Mouse (Mus musculus) heart, adult 9 months (tissue): ENCODE measurements around the gene Tmem28.

Experiments
- DNase-seq, 2 experiments: peaks; one replicate each; pipeline ENCODE4 v3.0.0; 2022; ENCODE audit warnings: low spot score in 2 of 2

Gene Tmem28

DNA sequence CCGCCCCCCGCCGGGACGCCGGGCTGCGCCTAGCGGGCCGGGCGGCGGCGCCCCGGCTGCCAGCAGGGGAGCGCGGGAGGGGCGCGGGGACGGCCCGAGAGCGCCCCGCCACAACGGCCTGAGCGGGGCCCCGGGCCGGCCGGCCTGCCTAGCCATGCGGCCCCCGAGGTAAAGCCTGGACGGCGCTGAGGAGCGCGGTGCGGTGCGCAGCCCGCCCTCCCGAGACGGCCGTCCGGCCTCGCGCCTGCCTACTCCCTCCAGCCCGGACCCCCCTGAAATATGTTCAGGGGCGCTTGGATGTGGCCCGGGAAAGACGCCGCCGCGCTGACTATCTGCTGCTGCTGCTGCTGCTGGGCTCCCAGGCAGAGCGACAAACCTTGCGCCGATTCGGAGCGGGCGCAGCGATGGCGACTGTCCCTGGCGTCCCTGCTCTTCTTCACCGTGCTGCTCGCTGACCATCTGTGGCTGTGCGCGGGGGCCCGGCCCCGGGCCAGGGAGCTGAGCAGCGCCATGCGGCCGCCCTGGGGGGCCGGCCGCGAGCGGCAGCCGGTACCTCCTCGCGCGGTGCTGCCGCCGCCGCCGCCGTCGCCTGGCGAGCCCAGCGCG lies at the start of gene Tmem28:
Gene Tmem28 (plus strand): TSS at position 232 of the 606 bp plus-strand sequence.
- DNase-seq = no peak

DNA sequence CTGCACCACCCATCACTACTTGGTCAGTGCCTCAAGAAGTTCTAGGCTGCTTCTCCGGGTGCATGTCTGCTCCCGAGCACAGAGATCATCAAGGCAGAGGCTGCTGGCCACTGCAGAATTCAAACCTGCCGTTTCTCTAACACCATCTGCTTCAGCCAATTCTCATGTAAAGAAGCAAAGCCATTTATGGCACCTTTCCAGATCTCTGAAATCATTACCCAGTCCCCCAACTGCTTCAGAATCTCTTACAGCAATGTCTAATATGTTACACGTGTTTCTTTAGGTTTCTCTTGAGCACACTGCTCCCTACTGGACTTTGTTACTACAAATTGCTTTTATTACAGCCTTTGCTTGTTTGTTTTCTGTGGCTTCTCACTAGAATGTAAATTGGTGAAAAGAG lies 40.5 kb upstream of the Tmem28 start:
- DNase-seq = no peak

DNA sequence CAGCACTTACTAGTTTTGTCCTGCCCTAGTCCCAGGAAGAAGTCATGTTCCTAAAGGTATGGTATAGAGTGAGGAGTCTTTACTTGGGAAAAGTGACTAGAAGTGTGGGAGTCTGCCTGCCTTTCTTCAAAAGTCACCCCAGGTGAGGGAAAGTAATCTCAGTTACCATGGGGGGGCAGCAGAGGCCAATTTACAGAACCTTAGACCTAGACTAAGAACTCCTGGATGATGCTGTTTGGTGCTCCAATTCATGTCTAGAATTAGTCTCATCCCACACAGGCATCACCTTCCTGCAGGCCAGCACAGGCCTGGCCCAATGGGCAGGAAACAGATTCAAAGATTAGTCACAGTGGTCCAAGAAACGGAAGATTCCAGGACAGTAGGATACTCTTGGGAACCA lies 12.4 kb upstream of the Tmem28 start:
- DNase-seq = no peak

DNA sequence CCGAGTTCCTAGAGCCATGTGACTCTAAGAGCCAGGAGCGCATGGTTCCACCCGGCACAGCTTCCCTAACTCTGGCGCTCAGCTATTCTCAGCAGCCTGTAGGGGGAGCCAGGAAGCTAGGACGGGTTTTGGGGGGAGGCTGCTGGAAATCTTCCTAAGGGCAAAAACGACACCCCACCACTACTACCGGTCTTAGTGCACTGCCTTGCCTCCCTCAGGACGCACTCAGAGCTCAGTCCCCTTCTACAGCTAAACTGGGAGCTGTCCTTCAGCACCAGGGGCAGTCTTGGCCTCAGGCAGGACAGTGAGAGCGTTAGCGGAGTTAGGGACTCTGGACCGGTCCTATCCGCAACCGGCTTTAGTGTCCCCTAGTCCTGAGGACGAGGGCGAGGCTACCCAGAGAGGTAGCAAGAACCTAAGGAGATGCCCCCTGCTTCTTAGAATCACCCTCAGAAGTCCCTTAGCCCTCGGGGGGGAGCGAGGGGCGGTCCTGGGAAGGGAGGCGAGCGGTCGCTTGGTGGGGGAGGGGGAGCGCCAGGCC lies 1.4 kb upstream of the Tmem28 start:
- peak in 1 of 2 experiments; percentile 7 for DNase-seq

DNA sequence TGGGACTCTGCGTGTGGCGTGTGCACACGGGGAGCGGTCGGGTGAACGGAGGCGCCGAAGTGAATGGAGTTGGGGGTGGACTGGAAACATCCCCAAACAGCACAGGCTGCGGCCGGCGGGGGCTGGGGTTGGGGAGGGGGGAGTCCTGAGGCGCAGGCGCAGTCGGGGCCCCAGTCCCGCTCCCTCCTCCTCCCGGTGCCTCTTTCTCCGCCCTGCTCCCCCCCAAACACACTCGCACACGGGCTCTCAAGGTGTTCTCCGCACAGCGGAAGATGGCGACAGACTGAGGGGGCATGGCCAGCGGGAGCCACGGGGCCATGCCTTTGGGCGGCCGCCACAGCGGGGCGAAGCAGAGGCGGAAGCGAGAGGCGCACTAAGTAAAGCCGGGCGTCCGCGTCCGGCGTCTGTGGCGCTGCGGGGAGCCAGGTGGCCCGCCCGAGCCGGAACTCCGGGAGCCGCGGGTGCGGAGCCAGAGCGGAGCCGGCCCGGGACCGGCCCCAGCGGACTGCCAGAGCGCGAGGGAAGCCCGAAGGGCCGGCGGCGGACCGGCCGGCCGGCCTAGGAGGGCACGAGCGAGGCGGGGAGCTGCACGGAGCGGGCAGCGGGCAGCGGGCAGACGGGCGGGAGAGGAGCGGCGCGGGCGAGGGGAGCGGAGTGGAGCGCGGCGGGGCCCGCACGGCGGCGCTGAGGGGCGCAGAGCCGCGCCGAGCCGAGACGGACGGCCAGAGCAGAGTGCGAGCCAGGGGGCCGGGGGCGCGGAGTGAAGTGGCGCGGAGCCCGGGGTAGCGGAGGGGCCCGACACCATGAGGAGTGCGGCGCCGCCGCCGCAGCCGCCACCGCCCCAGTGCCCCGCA lies 658 bp upstream of the Tmem28 start:
- no peak for DNase-seq

DNA sequence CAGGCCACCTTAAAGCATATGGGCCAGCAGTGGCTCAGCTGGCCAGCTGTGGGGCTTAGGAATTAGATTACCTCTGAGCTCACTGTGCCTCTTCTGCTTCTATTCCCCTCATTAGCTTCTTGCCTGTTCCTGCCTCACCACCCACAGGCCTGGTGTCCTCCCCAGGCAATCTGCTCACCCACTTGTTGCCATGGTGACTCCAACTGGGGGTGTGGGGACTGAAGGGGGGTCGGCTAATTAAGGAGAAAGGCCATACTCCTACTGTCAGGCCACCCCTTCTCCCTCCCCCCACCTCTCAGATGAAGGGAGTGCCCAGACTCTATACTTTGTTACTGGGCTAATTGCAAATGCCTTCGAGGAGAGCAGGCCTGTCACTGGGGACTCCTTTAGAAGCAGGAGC lies 21.3 kb downstream of the Tmem28 start:
- no peak for DNase-seq

DNA sequence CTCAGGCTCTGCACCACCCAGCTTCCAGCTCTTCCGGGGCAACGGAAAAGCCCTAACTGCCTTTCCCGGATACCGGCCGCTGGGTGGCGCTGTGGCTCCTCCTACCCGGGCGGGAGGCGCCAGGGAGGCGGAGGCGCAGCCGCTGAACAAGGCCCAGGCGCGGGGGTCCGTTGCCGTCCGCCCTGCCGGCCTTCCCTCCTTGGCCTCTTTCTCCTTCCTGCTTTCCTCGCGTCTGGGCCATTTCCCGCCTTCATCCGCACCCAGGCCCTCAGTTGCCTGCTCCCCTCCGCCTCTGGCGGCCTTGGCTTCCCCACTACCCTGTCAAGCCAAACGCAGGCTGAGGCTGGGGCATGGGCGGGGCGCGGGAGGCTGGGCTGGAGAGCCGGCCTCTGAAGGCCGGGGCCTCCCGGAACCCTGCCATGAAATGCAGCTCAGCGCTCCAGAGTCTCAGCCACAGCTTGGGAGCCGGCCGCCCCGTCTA lies 32.5 kb downstream of the Tmem28 start:
- peak; percentile 71 to 79 for DNase-seq

DNA sequence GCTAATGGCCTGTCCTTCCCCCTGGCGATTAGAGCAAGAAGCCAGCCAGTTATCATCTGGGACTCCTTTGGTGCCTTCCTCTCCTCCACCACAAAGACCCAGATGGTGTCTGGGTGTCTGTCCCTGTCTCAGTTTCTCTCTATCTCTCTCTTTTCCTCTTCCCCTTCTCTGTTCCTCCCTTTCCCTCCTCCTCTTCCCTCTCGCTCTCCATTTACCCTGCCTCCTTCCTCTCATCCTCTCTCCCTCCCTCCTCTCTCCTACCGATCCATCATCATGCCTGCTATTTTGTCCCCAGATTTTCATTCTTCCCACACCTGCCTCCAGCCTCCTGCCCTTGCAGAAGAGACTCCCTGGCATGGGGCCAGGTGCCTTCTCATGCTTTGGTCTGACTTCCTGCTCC lies 33.0 kb downstream of the Tmem28 start:
- DNase-seq = no peak

DNA sequence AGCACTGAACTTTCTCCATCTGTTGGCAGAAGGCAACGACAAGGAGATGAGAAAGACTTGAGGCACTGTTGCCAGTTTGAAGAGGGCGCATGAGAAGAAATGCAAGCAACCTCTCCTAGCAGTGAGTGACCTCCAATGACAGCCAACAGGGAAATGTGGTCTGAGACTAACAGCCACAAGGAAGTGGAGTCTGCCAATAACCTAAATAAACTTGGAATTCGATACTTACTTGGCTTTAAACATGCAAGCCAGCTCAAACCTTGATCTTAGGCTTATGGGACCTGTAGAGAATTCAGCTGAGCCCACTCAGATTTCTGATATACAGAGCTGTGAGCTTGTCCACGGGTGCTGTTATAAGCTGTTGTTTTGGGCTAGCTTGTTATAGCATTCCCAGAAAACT lies 51.4 kb downstream of the Tmem28 start:
- DNase-seq = no peak

DNA sequence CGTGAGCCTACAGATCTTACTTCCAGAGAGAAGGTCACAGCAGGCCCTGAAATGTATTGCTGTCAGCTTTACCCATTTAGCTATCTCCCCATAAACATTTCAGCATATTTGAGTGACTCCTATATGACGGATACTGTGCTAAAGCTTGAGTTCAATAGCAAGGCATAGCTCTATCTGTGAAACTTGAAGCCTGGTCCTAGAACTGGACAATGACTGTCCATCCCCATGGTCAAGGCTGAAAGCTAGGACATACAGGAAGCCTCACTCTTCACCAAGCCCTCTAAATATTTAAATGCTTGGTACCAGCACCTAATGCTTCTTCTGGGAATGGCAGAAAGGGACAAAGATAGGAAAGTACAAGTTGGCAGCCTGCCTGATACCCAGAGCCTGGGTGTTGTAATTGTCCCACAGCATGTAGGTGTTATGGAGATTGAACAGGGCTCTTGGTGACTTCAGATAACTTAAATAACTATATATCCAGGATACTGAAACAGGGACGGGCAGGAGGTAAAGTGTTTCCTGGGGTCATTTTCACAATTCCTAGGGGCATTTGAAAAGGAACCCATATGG lies 51.9 kb downstream of the Tmem28 start:
- DNase-seq = no peak

DNA sequence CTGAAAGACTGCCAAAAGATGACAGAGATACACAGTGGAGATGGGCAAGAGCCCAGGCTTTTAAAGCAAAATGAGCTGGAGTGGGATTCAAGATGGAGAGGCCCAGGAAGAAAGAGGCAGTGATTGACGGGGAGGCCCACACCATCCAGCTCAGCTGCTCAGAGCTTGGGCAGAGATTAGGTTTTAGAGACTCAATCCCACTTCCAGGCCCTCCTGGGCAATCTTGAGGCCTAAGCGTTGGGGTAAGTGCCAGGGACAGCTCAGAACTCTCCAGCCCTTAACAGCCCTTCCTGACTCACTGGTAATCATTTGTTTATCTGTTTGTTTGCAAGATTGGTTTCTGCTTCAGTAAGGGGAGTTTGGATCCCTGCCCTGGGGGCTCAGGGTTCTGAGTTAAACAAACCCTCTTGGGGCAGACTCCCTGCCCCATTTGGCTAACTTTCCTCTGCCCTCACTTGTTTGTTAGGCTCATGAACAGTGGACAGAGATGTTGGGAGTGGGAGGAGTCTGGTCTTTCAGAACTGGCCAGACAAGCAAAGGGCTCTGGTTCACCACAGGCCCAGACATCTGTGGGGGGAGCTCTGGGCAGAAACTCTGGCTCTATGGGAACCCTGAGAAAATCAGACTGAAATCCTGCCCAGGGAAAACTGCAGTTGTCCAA lies 52.6 kb downstream of the Tmem28 start:
- peak in 1 of 2 experiments; percentile 13 for DNase-seq

DNA sequence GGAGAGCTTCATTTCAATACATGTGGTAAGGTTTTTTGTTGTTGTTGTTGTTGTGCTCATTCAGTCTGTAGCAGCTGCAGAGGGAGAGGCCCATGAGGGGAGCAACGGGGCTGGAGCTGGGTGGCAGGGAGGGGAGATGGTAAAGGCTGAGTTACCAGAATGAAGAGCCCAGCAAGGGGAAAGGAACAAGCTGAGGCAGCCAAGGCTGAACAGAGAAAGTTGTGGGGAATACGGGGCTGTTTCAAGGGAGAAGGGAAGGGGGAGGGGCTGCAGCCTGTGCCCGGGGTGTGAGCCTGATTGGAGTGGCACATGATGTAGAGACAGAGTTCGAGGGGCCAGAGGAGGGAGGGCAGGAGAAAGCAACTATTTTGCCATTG lies 53.1 kb downstream of the Tmem28 start:
- no peak for DNase-seq

DNA sequence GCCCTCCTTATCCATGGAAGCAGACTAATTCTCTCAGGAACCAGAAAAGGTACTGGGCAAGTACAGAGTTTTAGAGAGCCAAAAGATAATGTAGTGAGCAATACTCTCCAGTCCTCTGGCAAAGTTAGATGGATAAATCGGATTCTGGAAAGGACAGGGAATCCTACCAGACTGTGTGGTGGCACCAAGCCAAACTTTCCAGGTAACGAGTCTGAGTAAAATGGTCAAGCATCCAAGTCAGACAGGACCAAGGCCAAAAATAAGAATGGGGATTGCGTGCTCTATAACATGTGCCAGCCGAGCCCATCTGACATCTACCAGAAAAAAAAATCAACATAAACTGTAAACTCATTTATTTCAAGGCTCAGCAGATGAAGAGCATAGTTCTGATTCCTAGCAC lies 56.0 kb downstream of the Tmem28 start:
- no peak for DNase-seq

DNA sequence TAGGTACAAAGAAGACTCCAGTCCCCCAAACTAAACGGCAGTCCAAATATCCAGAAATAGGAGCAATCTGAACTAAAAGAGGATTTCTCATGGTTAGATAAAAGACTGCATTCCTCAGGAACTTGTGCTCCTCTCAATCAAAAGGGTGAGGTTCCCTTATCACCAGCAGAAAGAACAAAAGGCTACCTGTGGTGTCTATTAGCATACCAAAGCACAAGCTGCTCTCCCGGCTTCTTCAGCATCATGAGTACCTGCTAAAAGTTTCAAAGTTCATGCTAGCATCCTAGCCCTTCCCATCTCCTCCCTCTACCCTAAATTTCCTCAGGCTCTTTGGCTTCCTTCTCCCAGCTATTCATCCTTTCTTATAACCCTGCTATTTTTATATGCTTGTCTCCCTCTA lies 62.6 kb downstream of the Tmem28 start:
- DNase-seq = no peak
